Mouse (Mus musculus): ENCODE results near the gene Asna1.

Asna1 gene

GRCm38 (mm10) chr8:85035165-85035727 is 10.2 kb upstream of the Asna1 start:
- no peak for DNase-seq (ENCODE audit: low spot score)

- DNase-seq (ENCODE audit: low spot score): no peak
Observed at GRCm38 (mm10) chr8:85034764-85035163, 9.7 kb upstream of the Asna1 start.

- DNase-seq (ENCODE audit: low spot score): no peak
Observed at GRCm38 (mm10) chr8:85033867-85034266, 8.8 kb upstream of the Asna1 start.

GRCm38 (mm10) chr8:85032622-85033311 is 7.7 kb upstream of the Asna1 start:
- no peak for DNase-seq (ENCODE audit: low spot score)

GRCm38 (mm10) chr8:85029271-85029670 is 4.2 kb upstream of the Asna1 start:
- no peak for DNase-seq (ENCODE audit: low spot score)

- peak; percentile 59 for DNase-seq (ENCODE audit: low spot score)
Observed at GRCm38 (mm10) chr8:85027922-85028321, 2.8 kb upstream of the Asna1 start.

GRCm38 (mm10) chr8:85027516-85027855 is 2.4 kb upstream of the Asna1 start:
- peak; percentile 46 for DNase-seq (ENCODE audit: low spot score)

GRCm38 (mm10) chr8:85026670-85027515 is 1.8 kb upstream of the Asna1 start, which contains the start of gene Trir:
Trir (plus strand) TSS chr8:85026823.
- peak; percentile 99 for DNase-seq (ENCODE audit: low spot score)

GRCm38 (mm10) chr8:85023846-85024245 is 1.2 kb downstream of the Asna1 start:
- DNase-seq (ENCODE audit: low spot score): peak; percentile 61

GRCm38 (mm10) chr8:85021514-85022055 is 3.5 kb downstream of the Asna1 start:
- no peak for DNase-seq (ENCODE audit: low spot score)

GRCm38 (mm10) chr8:85017209-85017608 is 7.9 kb downstream of the Asna1 start:
- no peak for DNase-seq (ENCODE audit: low spot score)

- no peak for DNase-seq (ENCODE audit: low spot score)
Observed at GRCm38 (mm10) chr8:85016724-85017123, 8.4 kb downstream of the Asna1 start.

GRCm38 (mm10) chr8:85014431-85014830 is 10.7 kb downstream of the Asna1 start, which contains the start of gene Best2:
Best2 (minus strand) TSS chr8:85014531.
- DNase-seq (ENCODE audit: low spot score): no peak

- no peak for DNase-seq (ENCODE audit: low spot score)
Observed at GRCm38 (mm10) chr8:85013230-85013840, 11.7 kb downstream of the Asna1 start.

GRCm38 (mm10) chr8:85011242-85011641 is 13.8 kb downstream of the Asna1 start:
- DNase-seq (ENCODE audit: low spot score): no peak

- DNase-seq (ENCODE audit: low spot score): no peak
Observed at GRCm38 (mm10) chr8:85007686-85008085, 17.4 kb downstream of the Asna1 start.

GRCm38 (mm10) chr8:84997649-84998295 is 27.3 kb downstream of the Asna1 start:
- DNase-seq (ENCODE audit: low spot score): peak; percentile 89

GRCm38 (mm10) chr8:84996978-84997377 is 28.1 kb downstream of the Asna1 start:
- DNase-seq (ENCODE audit: low spot score): no peak

GRCm38 (mm10) chr8:84995680-84996079 is 29.4 kb downstream of the Asna1 start:
- no peak for DNase-seq (ENCODE audit: low spot score)

- DNase-seq (ENCODE audit: low spot score): no peak
Observed at GRCm38 (mm10) chr8:84994375-84994774, 30.7 kb downstream of the Asna1 start.

GRCm38 (mm10) chr8:84990836-84991235 is 34.2 kb downstream of the Asna1 start:
- peak; percentile 49 for DNase-seq (ENCODE audit: low spot score)

- peak; percentile 99 for DNase-seq (ENCODE audit: low spot score)
Observed at GRCm38 (mm10) chr8:84990349-84990748, 34.7 kb downstream of the Asna1 start, which contains the start of gene Hook2. Hook2 (plus strand) TSS chr8:84990603.

All from MN1 (cell line).